Mouse (Mus musculus) left cerebral cortex, adult 9 months (tissue): ENCODE measurements around the gene Tmtc2.
A peak's percentile ranks its signal among the peaks of the same experiment; 100 is the strongest.

Experiments used
- DNase-seq, 2 experiments: peaks; one replicate each; pipeline ENCODE4 v3.0.0; 2022; ENCODE audit warnings: low spot score in 2 of 2

Gene Tmtc2

DNA sequence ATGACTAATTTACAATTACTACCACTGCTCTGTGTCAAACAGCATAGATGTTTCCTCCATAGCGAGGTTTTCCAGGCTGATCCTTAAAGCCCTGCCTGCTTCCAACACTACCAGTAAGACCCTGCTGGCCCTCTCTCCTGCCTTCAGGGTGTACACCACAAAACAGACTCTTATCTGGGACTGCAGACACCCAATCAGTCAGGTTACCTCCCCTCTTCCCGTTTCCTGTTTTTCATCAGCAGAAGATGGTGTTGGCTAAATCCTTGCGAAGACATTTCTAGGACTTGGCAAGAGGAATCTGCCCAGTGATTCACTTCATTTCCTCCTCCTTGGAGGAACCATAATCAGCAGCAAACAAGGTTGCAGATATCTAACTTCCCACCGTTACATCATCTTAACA, 73.8 kb downstream of the Tmtc2 start:
- DNase-seq: no peak

DNA sequence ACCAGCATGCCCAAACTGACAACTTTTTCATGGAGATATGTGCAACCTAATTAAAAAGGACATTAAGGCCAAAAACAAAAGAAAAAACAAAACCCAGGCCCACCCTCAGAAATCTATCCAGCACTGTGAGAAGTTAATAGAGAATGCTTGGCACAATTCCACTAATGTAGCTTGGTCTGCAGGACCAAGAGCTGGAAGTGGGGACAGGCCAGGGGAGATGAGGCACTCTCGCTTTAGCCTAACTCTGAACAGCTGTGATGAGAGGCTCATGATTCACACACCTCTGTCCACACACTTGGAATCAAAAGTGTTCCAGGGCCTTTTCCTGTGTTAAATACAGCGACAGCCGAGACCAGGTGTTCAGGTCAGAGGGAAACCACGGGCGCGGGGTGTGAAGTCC, 79.0 kb downstream of the Tmtc2 start:
- no peak for DNase-seq

GRCm38 (mm10) chr10:105492485-105492884, 81.8 kb downstream of the Tmtc2 start:
- no peak for DNase-seq

DNA sequence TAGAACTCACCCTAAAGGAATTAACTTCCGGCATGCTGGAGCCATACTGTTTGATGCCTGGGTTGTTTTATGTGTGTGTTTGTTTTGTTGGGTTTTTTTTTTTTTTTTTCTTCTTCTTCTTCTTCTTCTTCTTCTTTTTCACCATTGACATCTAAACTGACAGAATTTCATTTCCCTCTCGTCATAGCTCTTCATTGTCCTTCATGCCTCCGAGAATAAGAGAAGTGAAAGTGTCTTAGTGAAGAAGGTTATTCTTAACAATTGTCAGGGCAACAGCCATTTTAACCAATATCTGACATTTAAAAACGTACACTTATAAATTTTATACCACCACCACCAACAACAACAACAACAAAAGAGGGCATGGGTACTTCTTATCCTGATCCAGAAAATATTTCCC, 83.5 kb downstream of the Tmtc2 start:
- no peak for DNase-seq

DNA sequence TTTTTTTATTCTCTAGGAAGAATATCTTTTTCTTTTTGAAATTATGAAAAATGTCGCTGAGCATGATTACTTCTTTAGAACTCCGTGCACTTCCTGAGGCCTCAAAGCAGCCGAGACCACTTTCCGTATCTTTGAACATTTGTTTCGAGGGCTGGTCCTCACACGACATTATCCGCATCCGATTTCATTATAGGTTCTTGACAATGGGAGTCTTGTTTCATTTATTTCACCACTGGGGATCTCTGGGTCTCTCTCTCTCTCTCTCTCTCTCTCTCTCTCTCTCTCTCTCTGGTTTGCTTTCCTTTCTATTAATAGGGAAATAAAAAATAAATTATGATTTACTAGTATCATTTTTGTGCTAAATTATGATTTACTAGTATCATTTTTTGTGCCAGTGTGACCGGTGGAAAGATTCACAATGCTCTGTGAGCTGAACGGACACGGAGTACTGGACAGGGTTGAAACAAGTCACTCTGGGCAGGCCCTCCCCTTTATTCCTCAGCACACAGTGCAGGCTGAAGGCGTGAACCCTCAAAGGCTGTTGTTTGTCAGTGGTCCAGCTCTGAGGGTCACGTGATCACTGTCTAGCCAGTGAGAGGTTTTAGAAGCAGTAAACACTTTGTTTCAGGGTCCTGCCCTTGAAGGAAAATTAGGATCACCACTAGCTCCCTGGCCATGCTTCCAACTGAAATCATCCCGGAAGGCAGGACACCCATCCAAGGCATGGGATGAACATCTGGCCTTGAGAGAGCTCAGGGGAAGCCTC, 84.1 kb downstream of the Tmtc2 start:
- peak in 1 of 2 experiments; percentile 14 for DNase-seq

GRCm38 (mm10) chr10:105486977-105487376, 87.3 kb downstream of the Tmtc2 start:
- DNase-seq: no peak

- DNase-seq: no peak
Observed at GRCm38 (mm10) chr10:105484355-105485094, 89.7 kb downstream of the Tmtc2 start.

DNA sequence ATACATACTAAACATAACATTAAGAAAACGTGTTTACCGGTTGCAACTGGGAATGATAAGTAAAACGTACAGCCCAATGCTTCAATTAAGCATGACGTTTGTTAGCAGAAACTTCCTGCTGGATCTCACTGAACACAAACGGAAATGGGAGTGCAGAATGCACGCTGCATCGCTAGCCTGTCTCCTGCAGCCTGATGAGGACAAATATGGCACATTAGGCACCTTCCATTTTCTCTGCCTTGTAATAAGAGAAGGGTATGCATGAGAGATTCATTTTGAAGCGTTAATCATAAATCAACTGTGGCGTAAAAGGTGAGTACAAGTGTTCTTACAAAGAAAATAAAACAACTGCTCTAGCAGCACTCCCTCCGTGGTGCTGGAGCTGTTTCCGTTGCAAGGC, 94.5 kb downstream of the Tmtc2 start:
- DNase-seq: no peak

GRCm38 (mm10) chr10:105477623-105478238, 96.5 kb downstream of the Tmtc2 start:
- DNase-seq: peak in 1 of 2 experiments; percentile 22

- DNase-seq: no peak
Observed at GRCm38 (mm10) chr10:105474162-105474830, 100.0 kb downstream of the Tmtc2 start.

GRCm38 (mm10) chr10:105464378-105464777, 109.9 kb downstream of the Tmtc2 start:
- DNase-seq: no peak

GRCm38 (mm10) chr10:105453441-105453840, 120.8 kb downstream of the Tmtc2 start:
- DNase-seq: no peak

DNA sequence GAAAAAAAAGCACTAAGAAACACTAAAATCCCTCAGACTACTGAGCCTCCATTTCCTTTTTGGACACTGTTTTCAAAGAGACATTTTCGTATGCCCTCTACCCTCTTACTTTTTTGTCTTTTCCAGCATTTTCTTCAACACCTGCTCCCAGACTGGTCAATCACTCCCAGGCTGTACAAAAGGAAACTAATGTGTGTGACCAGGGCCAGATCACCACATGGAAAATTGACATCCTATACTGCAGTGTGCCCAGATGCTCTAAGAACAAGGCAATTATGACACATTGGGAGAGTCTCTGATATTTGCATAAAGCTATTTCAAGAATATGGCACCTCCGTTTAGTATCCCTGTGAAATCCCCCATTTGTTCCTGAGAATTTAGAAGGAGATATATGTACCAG, 127.1 kb downstream of the Tmtc2 start:
- no peak for DNase-seq

GRCm38 (mm10) chr10:105444309-105444708, 129.9 kb downstream of the Tmtc2 start:
- no peak for DNase-seq

DNA sequence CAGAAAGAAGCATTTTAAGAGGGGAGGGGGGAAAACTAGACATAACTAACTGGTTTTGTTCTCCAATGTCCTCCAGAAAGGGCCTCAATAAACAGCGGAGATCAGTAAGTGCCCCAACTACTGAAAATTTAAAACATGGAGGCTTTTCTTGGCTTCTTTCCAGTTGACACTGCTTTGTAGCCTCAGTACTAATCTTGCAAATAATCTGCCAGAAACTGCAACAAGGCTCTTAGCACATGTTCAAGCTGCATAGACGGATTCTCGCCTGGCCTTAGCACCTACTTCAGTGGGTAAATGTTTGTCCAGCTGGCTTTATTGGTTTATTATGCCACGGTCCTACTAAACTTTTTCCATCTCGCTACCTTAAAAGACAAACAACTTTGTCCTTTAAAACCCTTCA, 139.4 kb downstream of the Tmtc2 start:
- no peak for DNase-seq

GRCm38 (mm10) chr10:105430885-105431284, 143.4 kb downstream of the Tmtc2 start:
- peak; percentile 28 to 36 for DNase-seq

- DNase-seq: no peak
Observed at GRCm38 (mm10) chr10:105430232-105430631, 144.0 kb downstream of the Tmtc2 start.

DNA sequence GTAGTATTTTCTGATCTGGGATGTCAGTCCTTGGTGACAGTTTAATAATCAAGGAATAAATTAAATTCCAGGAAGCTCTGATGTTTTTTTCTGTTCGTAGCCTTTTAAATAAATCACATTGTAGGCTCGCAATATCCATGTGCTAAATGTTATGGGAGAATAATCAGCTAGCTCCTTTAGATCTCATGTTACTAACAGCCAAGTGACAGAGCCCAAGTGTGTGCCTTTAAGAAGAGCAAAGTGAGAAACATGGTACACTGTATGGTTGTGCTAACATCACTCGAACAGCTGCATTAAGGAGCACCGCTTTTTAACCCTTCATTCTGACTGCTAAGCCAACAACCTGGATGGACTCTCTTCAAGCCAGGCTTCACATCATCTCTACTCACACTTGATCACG, 146.2 kb downstream of the Tmtc2 start:
- DNase-seq: no peak

DNA sequence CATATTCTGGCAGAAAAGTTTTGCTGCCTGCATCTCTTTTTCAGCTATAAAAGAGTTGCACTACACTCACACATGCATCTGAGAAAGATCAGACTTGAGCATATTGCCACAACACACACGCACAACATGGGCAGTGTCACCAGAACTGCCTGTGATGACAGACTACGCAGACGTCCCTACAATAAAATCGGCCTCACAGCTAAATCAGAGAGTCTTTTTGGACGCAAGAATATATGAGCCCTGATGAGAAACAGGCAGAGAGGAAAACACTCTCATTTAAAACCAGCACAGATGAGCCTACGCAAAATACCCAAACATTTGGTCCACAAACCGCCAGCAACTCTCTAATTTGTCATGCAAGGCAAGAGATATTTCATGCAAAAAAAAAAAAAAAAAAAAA, 146.6 kb downstream of the Tmtc2 start:
- peak in 1 of 2 experiments; percentile 35 for DNase-seq

DNA sequence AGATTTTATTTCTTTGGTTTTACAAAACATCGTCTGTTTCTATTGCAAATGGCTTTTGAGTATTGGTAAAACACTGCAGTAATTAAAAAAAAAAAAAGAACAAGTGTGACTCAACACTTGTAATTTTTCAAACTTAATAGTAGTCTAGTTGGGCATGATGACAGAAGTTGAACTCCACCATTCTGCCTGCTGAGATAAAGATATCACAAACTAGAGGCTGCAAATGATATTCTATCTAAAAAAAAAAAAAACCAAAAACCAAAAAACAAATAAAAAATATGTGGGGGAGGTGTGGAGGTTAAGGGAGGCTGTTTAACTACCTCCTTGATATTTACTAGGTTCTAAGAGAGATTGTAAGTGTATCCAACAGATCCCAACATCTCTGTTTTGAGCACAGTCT, 149.2 kb downstream of the Tmtc2 start:
- DNase-seq: no peak

DNA sequence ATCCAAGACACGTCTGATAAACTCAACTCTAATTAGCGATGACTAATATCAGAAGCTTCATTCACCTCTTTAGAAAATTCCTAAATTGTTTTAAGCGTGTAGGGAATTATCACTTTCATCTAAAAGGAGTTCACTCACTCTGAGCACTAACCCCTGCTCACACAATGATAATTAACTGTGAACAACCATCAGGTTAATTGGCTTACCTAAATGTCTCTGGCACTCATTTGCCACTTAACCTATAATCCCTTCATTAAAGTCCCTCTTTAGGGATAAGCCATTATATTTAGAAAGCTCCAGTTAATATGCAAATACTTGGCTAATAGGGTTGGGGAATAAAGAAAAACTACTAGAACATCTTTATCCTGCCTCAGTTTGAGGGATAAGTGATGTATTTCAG, 151.1 kb downstream of the Tmtc2 start:
- DNase-seq: no peak

GRCm38 (mm10) chr10:105417845-105418383, 156.3 kb downstream of the Tmtc2 start:
- no peak for DNase-seq
